9 mouse cellular contexts compared by ENCODE assay signal in the genomic region with DNA sequence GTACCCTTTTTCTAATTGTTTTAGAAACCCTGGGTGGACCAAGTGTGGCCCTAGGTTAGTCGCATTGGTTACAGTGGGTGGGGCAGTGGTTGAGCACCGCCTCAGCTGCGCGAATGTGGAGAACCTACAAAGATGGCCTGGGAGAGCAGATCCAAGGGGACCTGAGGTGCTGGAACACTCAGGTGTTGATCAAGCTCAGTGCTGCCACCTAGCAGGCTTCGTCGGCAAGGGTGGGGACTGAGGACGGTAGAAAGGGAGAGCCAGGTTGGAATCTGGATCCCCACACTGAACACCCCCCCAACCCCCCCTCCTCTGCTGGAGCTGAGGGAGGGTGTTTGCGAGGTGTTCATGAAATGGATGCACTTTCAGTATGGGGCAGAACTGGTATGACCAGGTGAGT. TPM values are rescaled to one million over a fixed set of nuclear protein-coding genes. Genes with fewer than 3 reads are reported as not detected.
A peak's percentile ranks its signal among the peaks of the same experiment; 100 is the strongest.
DNase-seq lines count a peak whose midpoint lies in the region; TF ChIP-seq lines count a peak whose summit lies in the region.
"Had no signal": no experiment of that assay in that cellular context is flagged by ENCODE, and none has a peak within 500 bp of the region (broad histone marks: within the 10 kb centered on the region; RNA-seq: fewer than 3 reads in every experiment).

No protein-coding gene starts in this region.

- no peaks in the 10 kb centered on the region for H3K36me3 ChIP-seq in E14TG2a.4 (ENCODE audit: insufficient read depth, low read length)
- H3K36me3 ChIP-seq in embryonic facial prominence, embryonic 10.5 days (replicated peaks): no peaks in the 10 kb centered on the region

- no peaks in the 10 kb centered on the region for H3K9me3 ChIP-seq in E14TG2a.4 (ENCODE audit: low read length)
- no peaks in the 10 kb centered on the region for H3K9me3 ChIP-seq in embryonic facial prominence, embryonic 10.5 days

- peaks cover 62% of the 10 kb centered on the region for H3K4me1 ChIP-seq in E14TG2a.4 (replicated peaks; ENCODE audit: low read depth, low read length)
- H3K4me1 ChIP-seq in embryonic facial prominence, embryonic 10.5 days: peaks cover 39% of the 10 kb centered on the region

- DNase-seq in layer of hippocampus, adult 2 months (ENCODE audit: low spot score in 2 of 2): no peak
- no peak for DNase-seq in layer of hippocampus, adult 18-20 months (ENCODE audit: low spot score in 2 of 2)
- peak; percentile 79 for DNase-seq in adrenal gland, postnatal 14 days
- peak; percentile 65 for DNase-seq in embryonic facial prominence, embryonic 10.5 days (ENCODE audit: low spot score)
- DNase-seq in lung, adult 18-20 months: peak; percentile 16 to 24
- DNase-seq in thymus, postnatal 4 days: peak; percentile 80
- DNase-seq in urinary bladder, postnatal 4 days (ENCODE audit: low spot score in 2 of 2): no peak

- H3K27me3 ChIP-seq in E14TG2a.4 (ENCODE audit: insufficient read depth, low read length): peaks cover 83% of the 10 kb centered on the region
- H3K27me3 ChIP-seq in embryonic facial prominence, embryonic 10.5 days (replicated peaks; ENCODE audit: low read depth, poor library complexity, severe bottlenecking): peaks cover 95% of the 10 kb centered on the region

- WGBS in embryonic facial prominence, embryonic 10.5 days: 15% methylated on average over 8 of the region's 8 CpGs

- peak; percentile 73 for TF ChIP-seq CTCF in layer of hippocampus, adult 2 months (conservative IDR thresholded peaks at IDR 0.05)
- peak; percentile 58 for TF ChIP-seq CTCF in E14TG2a.4 (conservative IDR thresholded peaks at IDR 0.05; ENCODE audit: low read length)

- no peak overlapping the region for H3K4me3 ChIP-seq in layer of hippocampus, adult 2 months
- H3K4me3 ChIP-seq in E14TG2a.4 (replicated peaks; ENCODE audit: low read length): no peak overlapping the region
- H3K4me3 ChIP-seq in embryonic facial prominence, embryonic 10.5 days: no peak overlapping the region
- H3K4me3 ChIP-seq: erythroblast, embryonic 14.5 days had no signal

- no peak overlapping the region for H3K27ac ChIP-seq in layer of hippocampus, adult 2 months
- H3K27ac ChIP-seq in embryonic facial prominence, embryonic 10.5 days (replicated peaks): no peak overlapping the region

RNA-seq across cellular contexts. Expression of a gene that starts 22.8 kb away (rescaled TPM):
- total RNA-seq in layer of hippocampus, adult 2 months (2021): not detected
- not detected for total RNA-seq in layer of hippocampus, adult 18-20 months (2021)
- total RNA-seq in adrenal gland, postnatal 14 days (2021): 372 and 416 TPM in 2 replicates
- 0.34 and 0.97 TPM in 2 replicates for polyA plus RNA-seq in embryonic facial prominence, embryonic 10.5 days (2016; fragmentation: Nextera tagmentation; extraction: Ambion mirVana)
- polyA plus RNA-seq: erythroblast, embryonic 14.5 days had no signal

RNA-seq across cellular contexts. Expression of a gene that starts 47.7 kb away (rescaled TPM):
- total RNA-seq in layer of hippocampus, adult 2 months (2021): 100 to 1,000 TPM; 186 to 198 TPM
- 100 to 1,000 TPM; 193 to 196 TPM for total RNA-seq in layer of hippocampus, adult 18-20 months (2021)
- 261 and 270 TPM in 2 replicates for total RNA-seq in adrenal gland, postnatal 14 days (2021)
- 331 and 334 TPM in 2 replicates for polyA plus RNA-seq in embryonic facial prominence, embryonic 10.5 days (2016; fragmentation: Nextera tagmentation; extraction: Ambion mirVana)

Comparison
In these comparisons a context has a peak if more than half of its experiments do, and no peak if none do; other contexts are left out.
1. DNase-seq: peak in adrenal gland, postnatal 14 days (single experiment), embryonic facial prominence, embryonic 10.5 days (single experiment), lung, adult 18-20 months (2 of 2) and thymus, postnatal 4 days (single experiment); none in layer of hippocampus, adult 2 months (0 of 2), layer of hippocampus, adult 18-20 months (0 of 2) and urinary bladder, postnatal 4 days (0 of 2).
2. RNA of a gene that starts 22.8 kb away (total RNA-seq): 372 to 416 TPM in adrenal gland, postnatal 14 days; not detected in layer of hippocampus, adult 2 months and not detected in layer of hippocampus, adult 18-20 months; every median in the first group is over 100 times any median in the second.